8 mouse cellular contexts compared by ENCODE assay signal in the genomic region with DNA sequence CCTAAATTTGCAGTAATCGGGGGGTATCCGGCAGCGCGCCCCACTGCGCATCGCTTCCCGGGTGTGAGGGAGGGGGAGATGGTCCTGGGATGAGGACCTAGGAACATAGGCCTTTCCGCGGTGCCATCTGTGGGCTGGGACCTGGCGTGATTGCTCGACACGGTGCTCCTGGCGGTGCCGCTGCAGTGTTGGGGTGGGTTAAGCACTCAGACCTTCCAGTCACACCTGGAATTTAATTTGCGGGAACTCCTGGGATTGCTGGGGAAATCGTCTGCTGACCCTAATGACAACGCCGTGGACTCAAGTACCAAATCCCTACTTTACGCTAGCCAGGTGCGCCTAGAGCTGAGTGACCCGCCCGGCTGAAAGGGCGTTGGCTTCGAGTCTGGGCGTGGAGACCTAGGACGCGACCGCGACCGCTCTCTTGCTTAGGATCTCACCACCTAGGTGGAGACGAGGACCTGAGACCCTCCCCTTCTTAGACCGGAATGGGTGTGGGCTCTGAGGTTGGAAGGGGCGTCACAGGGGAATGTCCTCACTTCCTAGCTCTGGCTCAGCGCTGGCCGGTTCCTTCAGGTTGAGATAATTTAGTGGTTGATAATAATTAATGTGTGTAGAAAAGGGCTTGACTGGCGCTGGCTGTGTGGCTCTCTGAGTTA. TPM values are rescaled to one million over a fixed set of nuclear protein-coding genes. Genes with fewer than 3 reads are reported as not detected.
DNase-seq lines count a peak whose midpoint lies in the region; ATAC-seq and TF ChIP-seq lines count a peak whose summit lies in the region.

No protein-coding gene starts in this region.

- no peak for TF ChIP-seq CTCF in ES-Bruce4 (IDR thresholded peaks at IDR 0.05; ENCODE audit: low read depth, low read length)

- peak; percentile 59 for DNase-seq in cerebellum, adult 9-11 months
- peak; percentile 53 to 70 for DNase-seq in kidney, postnatal 25 days
- DNase-seq in layer of hippocampus, adult 9-10 months (ENCODE audit: low spot score), result no peak

- H3K4me3 ChIP-seq in erythroblast, embryonic 14.5 days (replicated peaks), result peak overlapping the region; percentile 61
- peak overlapping the region; percentile 75 for H3K4me3 ChIP-seq in ES-Bruce4 (ENCODE audit: low read depth, low read length)
- H3K4me3 ChIP-seq in heart, embryonic 15.5 days, result peak overlapping the region; percentile 60
- peak overlapping the region; percentile 68 for H3K4me3 ChIP-seq in midbrain, embryonic 13.5 days (replicated peaks)

- under 1% methylated on average over 36 of the region's 36 CpGs for WGBS in heart, embryonic 15.5 days
- 1% methylated on average over 36 of the region's 36 CpGs for WGBS in midbrain, embryonic 13.5 days

- no peak for TF ChIP-seq POLR2A in ES-Bruce4 (IDR thresholded peaks at IDR 0.05; ENCODE audit: insufficient read depth, low read length)

- peaks cover 14% of the 10 kb centered on the region for H3K4me1 ChIP-seq in erythroblast, embryonic 14.5 days (ENCODE audit: control insufficient read depth)
- peaks cover 2% of the 10 kb centered on the region for H3K4me1 ChIP-seq in ES-Bruce4 (ENCODE audit: control insufficient read depth, insufficient read depth, low read length)
- H3K4me1 ChIP-seq in heart, embryonic 15.5 days (replicated peaks), result peaks cover 34% of the 10 kb centered on the region
- H3K4me1 ChIP-seq in midbrain, embryonic 13.5 days (replicated peaks), result peaks cover 33% of the 10 kb centered on the region

- no peaks in the 10 kb centered on the region for H3K36me3 ChIP-seq in erythroblast, embryonic 14.5 days (ENCODE audit: control insufficient read depth)
- H3K36me3 ChIP-seq in ES-Bruce4 (ENCODE audit: control insufficient read depth, insufficient read depth, low read length, poor library complexity, severe bottlenecking), result 0 out of 2 replicates have a peak, but pooled peaks cover 3% of the 10 kb centered on the region
- no peaks in the 10 kb centered on the region for H3K36me3 ChIP-seq in heart, embryonic 15.5 days
- H3K36me3 ChIP-seq in midbrain, embryonic 13.5 days, result no peaks in the 10 kb centered on the region

- no peak overlapping the region for H3K27ac ChIP-seq in ES-Bruce4 (ENCODE audit: insufficient read depth, low read length)
- H3K27ac ChIP-seq in heart, embryonic 15.5 days, result peak overlapping the region; percentile 56
- peak overlapping the region; percentile 80 for H3K27ac ChIP-seq in midbrain, embryonic 13.5 days

- H3K9me3 ChIP-seq in erythroblast, embryonic 14.5 days (ENCODE audit: control insufficient read depth, low read length), result no peaks in the 10 kb centered on the region
- H3K9me3 ChIP-seq in ES-Bruce4 (replicated peaks; ENCODE audit: control insufficient read depth, insufficient read depth, low read length, poor library complexity, severe bottlenecking), result no peaks in the 10 kb centered on the region
- no peaks in the 10 kb centered on the region for H3K9me3 ChIP-seq in heart, embryonic 15.5 days (replicated peaks)
- H3K9me3 ChIP-seq in midbrain, embryonic 13.5 days, result no peaks in the 10 kb centered on the region

- peak overlapping the region; percentile 46 for H3K9ac ChIP-seq in ES-Bruce4 (ENCODE audit: low read depth, poor library complexity, severe bottlenecking)
- H3K9ac ChIP-seq in heart, embryonic 15.5 days, result peak overlapping the region; percentile 71
- peak overlapping the region; percentile 79 for H3K9ac ChIP-seq in midbrain, embryonic 13.5 days (replicated peaks)

- peak; percentile 65; the same call in 1 of the 2 replicates for TF ChIP-seq EP300 in ES-Bruce4 (IDR thresholded peaks at IDR 0.05; ENCODE audit: insufficient read depth, low read depth, low read length)

- H3K4me2 ChIP-seq in heart, embryonic 15.5 days, result peak overlapping the region; percentile 90
- H3K4me2 ChIP-seq in midbrain, embryonic 13.5 days (replicated peaks), result peak overlapping the region; percentile 70

- peaks cover 21% of the 10 kb centered on the region for H3K27me3 ChIP-seq in erythroblast, embryonic 14.5 days (ENCODE audit: control insufficient read depth)
- H3K27me3 ChIP-seq in ES-Bruce4 (ENCODE audit: control insufficient read depth, insufficient read depth, low read length, poor library complexity, severe bottlenecking), result no peaks in the 10 kb centered on the region
- H3K27me3 ChIP-seq in heart, embryonic 15.5 days, result no peaks in the 10 kb centered on the region
- no peaks in the 10 kb centered on the region; the same call in 1 of the 2 replicates for H3K27me3 ChIP-seq in midbrain, embryonic 13.5 days

- no peak for ATAC-seq in erythroblast, adult 5-6 weeks (replicated peaks; ENCODE audit: low FRiP score, poor library complexity, severe bottlenecking)
- peak; percentile 29; the same call in 1 of the 2 replicates for ATAC-seq in heart, embryonic 15.5 days (replicated peaks; ENCODE audit: insufficient number of reproducible peaks, insufficient read depth, low FRiP score, low read depth)
- peak; percentile 55 for ATAC-seq in midbrain, embryonic 13.5 days

RNA-seq across cellular contexts. Expression of a gene that starts 0.8 kb away (rescaled TPM):
- polyA plus RNA-seq in erythroblast, embryonic 14.5 days (2012), result 0.02 and 0.06 TPM in 2 replicates
- total RNA-seq in erythroblast, adult 5-6 weeks (2015; ENCODE audit: low replicate concordance), result 2.7 and 3.8 TPM in 2 replicates
- total RNA-seq in erythroblast, adult 5-6 weeks (2017; ENCODE audit: low replicate concordance), result 2.0 and 2.2 TPM in 2 replicates
- 326 and 328 TPM in 2 replicates for polyA plus RNA-seq in ES-Bruce4 (2011; ENCODE audit: insufficient read depth, insufficient read length, low read depth, missing spikeins)
- polyA plus RNA-seq in heart, embryonic 15.5 days (2015; fragmentation: Nextera tagmentation; extraction: Ambion mirVana), result 7.4 and 12.1 TPM in 2 replicates
- polyA plus RNA-seq in midbrain, embryonic 13.5 days (2015; fragmentation: Nextera tagmentation; extraction: Ambion mirVana), result 10.8 and 11.3 TPM in 2 replicates

RNA-seq across cellular contexts. Expression of a gene that starts 27.2 kb away (rescaled TPM):
- not detected in 2 replicates for polyA plus RNA-seq in erythroblast, embryonic 14.5 days (2012)
- total RNA-seq in erythroblast, adult 5-6 weeks (2015; ENCODE audit: low replicate concordance), result not detected in 2 replicates
- total RNA-seq in erythroblast, adult 5-6 weeks (2017; ENCODE audit: low replicate concordance), result not detected in 2 replicates
- not detected in 2 replicates for polyA plus RNA-seq in ES-Bruce4 (2011; ENCODE audit: insufficient read depth, insufficient read length, low read depth, missing spikeins)
- polyA plus RNA-seq in heart, embryonic 15.5 days (2015; fragmentation: Nextera tagmentation; extraction: Ambion mirVana), result not detected in 2 replicates
- not detected in 2 replicates for polyA plus RNA-seq in midbrain, embryonic 13.5 days (2015; fragmentation: Nextera tagmentation; extraction: Ambion mirVana)

Comparison
In these comparisons a context has a peak if more than half of its experiments do, and no peak if none do; other contexts are left out.
1. RNA of a gene that starts 0.8 kb away (polyA plus RNA-seq): 326 to 328 TPM in ES-Bruce4; 10.8 to 11.3 TPM in midbrain, embryonic 13.5 days, 7.4 to 12.1 TPM in heart, embryonic 15.5 days and 0.02 to 0.06 TPM in erythroblast, embryonic 14.5 days; every median in the first group is over 10 times any median in the second.
2. Peak in every context shown above with its lines, with median percentiles within 50 percentile points of each other: H3K4me3 ChIP-seq and H3K9ac ChIP-seq.